Comparison of ENCODE assay signal across 16 mouse cellular contexts in genomic region chr17:65947307-65947706, GRCm38 (mm10). TPM values are rescaled to one million over a fixed set of nuclear protein-coding genes. Genes with fewer than 3 reads are reported as not detected.
DNase-seq lines count a peak whose midpoint lies in the region; ATAC-seq lines count a peak whose summit lies in the region.
"Had no signal": no experiment of that assay in that cellular context is flagged by ENCODE, and none has a peak within 500 bp of the region (broad histone marks: within the 10 kb centered on the region; RNA-seq: fewer than 3 reads in every experiment).

No protein-coding gene starts in this region.

- no peaks in the 10 kb centered on the region for H3K9me3 ChIP-seq in heart, embryonic 16.5 days (replicated peaks; ENCODE audit: control insufficient read depth, low read length)
- no peaks in the 10 kb centered on the region for H3K9me3 ChIP-seq in intestine, embryonic 16.5 days (ENCODE audit: control insufficient read depth, low read length)
- H3K9me3 ChIP-seq: embryonic facial prominence, embryonic 13.5 days; forebrain, embryonic 15.5 days; G1E; intestine, embryonic 15.5 days; midbrain, embryonic 15.5 days had no signal

- peaks cover 13% of the 10 kb centered on the region for H3K36me3 ChIP-seq in heart, embryonic 16.5 days (ENCODE audit: control insufficient read depth, insufficient read depth)
- no peaks in the 10 kb centered on the region; the same call in 1 of the 2 replicates for H3K36me3 ChIP-seq in intestine, embryonic 16.5 days (ENCODE audit: control insufficient read depth, insufficient read depth, low read length)
- H3K36me3 ChIP-seq: intestine, embryonic 15.5 days had no signal

- H3K4me1 ChIP-seq in heart, embryonic 16.5 days (ENCODE audit: control insufficient read depth, insufficient read depth, low read length): peaks cover 11% of the 10 kb centered on the region
- peaks cover 5% of the 10 kb centered on the region for H3K4me1 ChIP-seq in intestine, embryonic 16.5 days (ENCODE audit: control insufficient read depth, insufficient read depth, low read length)

- DNase-seq in kidney, adult 8-10 months: peak; percentile 28 to 50
- no peak for DNase-seq in kidney, adult 18-20 months
- peak; percentile 49 for DNase-seq in adrenal gland, postnatal 10 days
- no peak for DNase-seq in testis, postnatal 14 days (ENCODE audit: low spot score)
- DNase-seq: cerebellum, adult 9-11 months; lung, embryonic 14.5 days; right cerebral cortex, postnatal 25 days had no signal

- no peak overlapping the region; the same call in 1 of the 2 replicates for H3K4me3 ChIP-seq in heart, embryonic 16.5 days (ENCODE audit: low read length)
- H3K4me3 ChIP-seq in intestine, embryonic 16.5 days (ENCODE audit: low read length): no peak overlapping the region
- H3K4me3 ChIP-seq: embryonic facial prominence, embryonic 13.5 days; forebrain, embryonic 15.5 days; intestine, embryonic 15.5 days; midbrain, embryonic 15.5 days; neural tube, embryonic 13.5 days had no signal

- no peaks in the 10 kb centered on the region for H3K27me3 ChIP-seq in heart, embryonic 16.5 days (ENCODE audit: control insufficient read depth, insufficient read depth, low read length)
- no peaks in the 10 kb centered on the region for H3K27me3 ChIP-seq in intestine, embryonic 16.5 days (replicated peaks; ENCODE audit: control insufficient read depth, insufficient read depth, low read length)
- H3K27me3 ChIP-seq: embryonic facial prominence, embryonic 13.5 days; forebrain, embryonic 15.5 days; intestine, embryonic 15.5 days; midbrain, embryonic 15.5 days; neural tube, embryonic 13.5 days had no signal

- H3K4me2 ChIP-seq in heart, embryonic 16.5 days (ENCODE audit: low read depth, low read length): peak overlapping the region; percentile 37
- no peak overlapping the region for H3K4me2 ChIP-seq in intestine, embryonic 16.5 days (ENCODE audit: low read depth, low read length)
- H3K4me2 ChIP-seq: embryonic facial prominence, embryonic 13.5 days; forebrain, embryonic 15.5 days; intestine, embryonic 15.5 days; lung, embryonic 14.5 days; midbrain, embryonic 15.5 days; neural tube, embryonic 13.5 days had no signal

- ATAC-seq in CD4-positive, CD25-positive, alpha-beta regulatory T cell, adult 4 months: peak; percentile 18
- ATAC-seq in heart, embryonic 16.5 days (replicated peaks; ENCODE audit: extremely low read depth, insufficient read depth, low FRiP score): no peak
- ATAC-seq in intestine, embryonic 16.5 days: no peak
- ATAC-seq: forebrain, embryonic 15.5 days; intestine, embryonic 15.5 days; midbrain, embryonic 15.5 days had no signal

- peak overlapping the region; percentile 28; the same call in 1 of the 2 replicates for H3K9ac ChIP-seq in heart, embryonic 16.5 days (ENCODE audit: low read length)
- H3K9ac ChIP-seq in intestine, embryonic 16.5 days (ENCODE audit: low read depth, low read length): no peak overlapping the region
- H3K9ac ChIP-seq: embryonic facial prominence, embryonic 13.5 days; forebrain, embryonic 15.5 days; intestine, embryonic 15.5 days; lung, embryonic 14.5 days; midbrain, embryonic 15.5 days; neural tube, embryonic 13.5 days had no signal

- H3K27ac ChIP-seq in heart, embryonic 16.5 days (ENCODE audit: low read length): peak overlapping the region; percentile 83
- H3K27ac ChIP-seq in intestine, embryonic 16.5 days (ENCODE audit: low read length): no peak overlapping the region
- H3K27ac ChIP-seq: embryonic facial prominence, embryonic 13.5 days; forebrain, embryonic 15.5 days; intestine, embryonic 15.5 days; midbrain, embryonic 15.5 days; neural tube, embryonic 13.5 days had no signal

- WGBS in heart, embryonic 16.5 days: 31% methylated on average over 8 of the region's 8 CpGs
- WGBS in intestine, embryonic 16.5 days: 83% methylated on average over 8 of the region's 8 CpGs

RNA-seq across cellular contexts. Expression of gene Twsg1, which starts 3.7 kb away (rescaled TPM):
- polyA plus RNA-seq in CD4-positive, CD25-positive, alpha-beta regulatory T cell, adult 4 months (2017; shearing (Covaris generic)): 10 to 100 TPM; 27.0 to 31.0 TPM
- total RNA-seq in adrenal gland, postnatal 10 days (2021): 10 to 100 TPM; 63.3 to 70.0 TPM
- polyA plus RNA-seq in heart, embryonic 16.5 days (2015; fragmentation: Nextera tagmentation; extraction: Ambion mirVana): 101 and 105 TPM in 2 replicates
- polyA plus RNA-seq in intestine, embryonic 16.5 days (2015; fragmentation: Nextera tagmentation; extraction: Ambion mirVana): 61.7 and 63.1 TPM in 2 replicates

Comparison
In these comparisons a context has a peak if more than half of its experiments do, and no peak if none do; other contexts are left out.
1. DNase-seq: peak in kidney, adult 8-10 months (2 of 2) and adrenal gland, postnatal 10 days (single experiment); none in kidney, adult 18-20 months (single experiment) and testis, postnatal 14 days (single experiment).